Mouse (Mus musculus): ENCODE measurements at regions not wholly inside any gene's neighbourhood (a gene's known extent, or its start where the extent isn't known, plus 50 kb on each side); places are given as distances from the start of the nearest gene placed in this dataset.

DNA sequence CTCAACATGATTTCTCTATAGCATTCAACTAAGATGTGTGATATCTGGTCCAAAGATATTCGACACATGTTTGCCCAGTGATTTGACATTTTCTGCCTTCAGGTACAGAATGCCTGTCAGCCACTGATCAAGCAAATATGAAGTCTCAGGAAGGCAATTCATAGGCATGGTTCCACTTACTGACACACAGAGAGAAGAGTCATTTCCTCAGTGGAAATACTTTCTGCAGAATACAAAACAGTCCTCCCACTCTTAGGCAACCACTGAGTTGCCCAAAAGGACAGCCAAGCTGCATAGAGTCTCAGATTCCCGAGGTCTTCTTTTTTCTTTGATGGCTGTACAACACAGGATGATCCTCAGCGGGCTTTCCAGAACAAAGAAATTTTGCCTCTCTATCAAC is 110.9 kb downstream of the Ndufa4 start:
- no peak for TF ChIP-seq CTCF (IDR thresholded peaks at IDR 0.05; ENCODE audit: low read depth)
- DNase-seq (ENCODE audit: low spot score), result no peak
- WGBS, result 68% methylated on average over 3 of the region's 3 CpGs
- no peaks in the 10 kb centered on the region for H3K36me3 ChIP-seq (ENCODE audit: insufficient read depth, low read length)
- no peak overlapping the region for H3K4me3 ChIP-seq (ENCODE audit: low read length)
- no peak for ATAC-seq
- no peak overlapping the region for H3K4me2 ChIP-seq (ENCODE audit: low read depth, low read length)
- H3K27ac ChIP-seq, result no peak overlapping the region
- no peaks in the 10 kb centered on the region for H3K9me3 ChIP-seq (ENCODE audit: low read length)
- no peak overlapping the region for H3K9ac ChIP-seq (replicated peaks; ENCODE audit: low read length)
- H3K4me1 ChIP-seq (ENCODE audit: insufficient read depth, low read length), result no peaks in the 10 kb centered on the region
- no peaks in the 10 kb centered on the region for H3K27me3 ChIP-seq (ENCODE audit: insufficient read depth, low read length)

DNA sequence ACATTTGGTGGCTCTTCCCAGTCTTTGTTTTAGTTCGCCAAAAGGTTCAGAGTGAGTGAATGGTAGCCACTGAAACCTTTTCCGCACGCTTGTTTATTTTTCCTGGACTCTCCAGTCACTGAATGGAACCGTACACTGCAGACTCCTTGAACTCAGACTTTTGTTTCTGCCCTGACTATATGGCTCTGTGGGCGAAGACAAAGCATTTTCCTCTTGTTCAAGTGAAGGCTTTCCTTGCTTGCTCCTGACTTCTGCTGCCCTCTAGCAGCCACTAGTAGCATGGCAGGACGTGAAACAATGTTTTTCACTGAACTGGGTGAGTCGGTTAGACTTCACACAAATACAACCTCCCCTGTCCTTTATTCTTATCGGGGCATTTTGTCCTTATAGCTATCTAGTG is 113.9 kb downstream of the Ndufa4 start:
- Histone ChIP-seq H3K36me3 (ENCODE audit: insufficient read depth, low read length) (no peaks in the 10 kb centered on the region), H3K27me3 (ENCODE audit: insufficient read depth, low read length) (no peaks in the 10 kb centered on the region), H3K9me3 (ENCODE audit: low read length) (no peaks in the 10 kb centered on the region), H3K4me3 (ENCODE audit: low read length) (no peak overlapping the region), H3K4me1 (ENCODE audit: insufficient read depth, low read length) (no peaks in the 10 kb centered on the region), H3K9ac (replicated peaks; ENCODE audit: low read length) (no peak overlapping the region), H3K27ac (no peak overlapping the region), H3K4me2 (ENCODE audit: low read depth, low read length) (no peak overlapping the region)
- 21% methylated on average over 8 of the region's 8 CpGs for WGBS
- peak; percentile 93 for TF ChIP-seq CTCF (IDR thresholded peaks at IDR 0.05; ENCODE audit: low read depth)
- ATAC-seq (peak; percentile 67), DNase-seq (ENCODE audit: low spot score) (peak; percentile 82)

DNA sequence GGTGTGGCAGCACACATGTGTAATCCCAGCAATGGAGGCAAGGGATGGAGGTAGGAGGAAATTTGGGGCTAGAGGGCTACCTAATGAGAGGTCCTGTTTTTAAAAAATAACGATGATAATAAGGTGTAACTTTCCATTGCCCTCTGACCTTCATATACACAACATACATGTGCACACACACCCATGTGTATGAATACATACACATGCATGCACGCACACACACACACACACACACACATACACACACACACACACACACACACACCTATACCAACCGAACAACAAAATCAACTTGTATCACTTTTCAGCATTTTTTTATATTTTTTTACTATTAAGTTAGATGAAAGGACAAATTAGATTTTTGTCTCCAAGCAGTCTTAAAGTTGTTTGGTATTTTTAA is 115.1 kb downstream of the Ndufa4 start:
- Histone ChIP-seq H3K4me3 (ENCODE audit: low read length) (no peak overlapping the region), H3K9ac (replicated peaks; ENCODE audit: low read length) (no peak overlapping the region), H3K9me3 (ENCODE audit: low read length) (no peaks in the 10 kb centered on the region), H3K27me3 (ENCODE audit: insufficient read depth, low read length) (no peaks in the 10 kb centered on the region), H3K4me1 (ENCODE audit: insufficient read depth, low read length) (no peaks in the 10 kb centered on the region), H3K36me3 (ENCODE audit: insufficient read depth, low read length) (no peaks in the 10 kb centered on the region), H3K4me2 (ENCODE audit: low read depth, low read length) (no peak overlapping the region), H3K27ac (no peak overlapping the region)
- DNase-seq (ENCODE audit: low spot score) (no peak), ATAC-seq (no peak)
- WGBS, result 96% methylated on average over 3 of the region's 3 CpGs
- TF ChIP-seq CTCF (IDR thresholded peaks at IDR 0.05; ENCODE audit: low read depth), result no peak

DNA sequence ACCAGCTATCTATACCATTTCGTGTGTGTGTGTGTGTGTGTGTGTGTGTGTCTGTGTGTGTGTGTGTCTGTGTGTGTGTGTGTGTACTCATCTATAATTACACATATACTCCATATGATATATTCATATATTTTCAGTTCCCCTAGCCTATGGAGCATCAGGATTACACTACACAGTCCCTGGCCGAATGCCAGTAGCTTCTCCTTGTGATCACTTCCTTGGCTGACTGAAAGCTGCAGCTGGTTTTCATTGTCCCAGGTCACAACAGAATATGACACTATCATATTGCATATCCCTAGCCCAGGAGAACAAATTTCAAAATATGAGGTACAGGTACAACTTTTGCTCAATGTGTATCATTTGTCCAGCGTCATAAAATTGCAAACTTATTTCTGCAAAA is 116.2 kb downstream of the Ndufa4 start:
- ATAC-seq (no peak), DNase-seq (ENCODE audit: low spot score) (peak; percentile 33)
- Histone ChIP-seq H3K27ac (no peak overlapping the region), H3K27me3 (ENCODE audit: insufficient read depth, low read length) (no peaks in the 10 kb centered on the region), H3K9ac (replicated peaks; ENCODE audit: low read length) (no peak overlapping the region), H3K4me3 (ENCODE audit: low read length) (no peak overlapping the region), H3K36me3 (ENCODE audit: insufficient read depth, low read length) (no peaks in the 10 kb centered on the region), H3K4me2 (ENCODE audit: low read depth, low read length) (no peak overlapping the region), H3K9me3 (ENCODE audit: low read length) (no peaks in the 10 kb centered on the region), H3K4me1 (ENCODE audit: insufficient read depth, low read length) (no peaks in the 10 kb centered on the region)
- 77% methylated on average over 3 of the region's 3 CpGs for WGBS
- no peak for TF ChIP-seq CTCF (IDR thresholded peaks at IDR 0.05; ENCODE audit: low read depth)

DNA sequence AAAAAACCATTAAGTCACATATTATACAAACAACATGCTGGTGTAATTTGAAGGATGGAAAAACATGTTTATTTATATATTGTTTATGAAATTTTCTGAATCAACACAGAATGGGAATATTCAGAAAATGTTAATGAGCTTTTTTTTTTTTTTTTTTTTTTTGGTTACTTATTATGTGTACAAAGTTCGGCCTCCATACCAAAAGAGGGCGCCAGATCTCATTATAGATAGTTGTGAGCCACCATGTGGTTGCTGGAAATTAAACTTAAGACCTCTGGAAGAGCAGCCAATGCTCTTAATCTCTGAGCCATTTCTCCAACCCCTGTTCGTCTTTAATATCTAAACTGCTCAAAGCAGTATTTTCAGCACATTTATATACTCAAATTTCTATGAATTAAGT is 133.3 kb downstream of the Ndufa4 start:
- ATAC-seq, result no peak

DNA sequence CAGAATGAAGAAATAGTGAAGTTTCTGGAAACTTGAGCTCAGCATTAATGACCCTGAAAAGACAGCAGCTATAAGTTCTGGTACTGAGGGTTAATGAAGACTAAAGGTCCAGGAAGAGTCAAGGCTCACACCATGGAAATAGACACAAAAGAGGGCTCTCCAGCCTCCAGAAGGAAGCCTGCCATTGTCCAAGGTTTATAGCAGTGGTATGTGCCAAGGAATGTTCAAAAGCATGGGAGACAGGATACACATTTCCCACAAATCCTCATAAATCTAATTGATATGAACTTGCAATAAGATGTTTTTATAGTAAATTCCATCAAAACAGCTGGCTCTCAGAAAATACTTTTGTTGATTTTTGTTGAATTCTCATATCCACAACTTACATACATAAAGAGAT is 144.4 kb downstream of the Ndufa4 start:
- Histone ChIP-seq H3K36me3 (ENCODE audit: insufficient read depth, low read length) (no peaks in the 10 kb centered on the region), H3K9me3 (ENCODE audit: low read length) (no peaks in the 10 kb centered on the region), H3K9ac (replicated peaks; ENCODE audit: low read length) (no peak overlapping the region), H3K4me1 (ENCODE audit: insufficient read depth, low read length) (no peaks in the 10 kb centered on the region), H3K4me2 (ENCODE audit: low read depth, low read length) (no peak overlapping the region), H3K4me3 (ENCODE audit: low read length) (no peak overlapping the region), H3K27me3 (ENCODE audit: insufficient read depth, low read length) (no peaks in the 10 kb centered on the region), H3K27ac (no peak overlapping the region)
- ATAC-seq (no peak), DNase-seq (ENCODE audit: low spot score) (no peak)
- TF ChIP-seq CTCF (IDR thresholded peaks at IDR 0.05; ENCODE audit: low read depth), result no peak

More for the DNA sequence above, 133.3 kb downstream of the Ndufa4 start:
- H3K4me2 ChIP-seq (ENCODE audit: low read depth, low read length), result no peak overlapping the region
- H3K27me3 ChIP-seq (ENCODE audit: insufficient read depth, low read length), result no peaks in the 10 kb centered on the region
- H3K4me1 ChIP-seq (ENCODE audit: insufficient read depth, low read length), result no peaks in the 10 kb centered on the region
- H3K4me3 ChIP-seq (ENCODE audit: low read length), result no peak overlapping the region
- DNase-seq (ENCODE audit: low spot score), result no peak
- TF ChIP-seq CTCF (IDR thresholded peaks at IDR 0.05; ENCODE audit: low read depth), result no peak
- H3K9me3 ChIP-seq (ENCODE audit: low read length), result no peaks in the 10 kb centered on the region
- H3K9ac ChIP-seq (replicated peaks; ENCODE audit: low read length), result no peak overlapping the region
- H3K27ac ChIP-seq, result no peak overlapping the region
- no peaks in the 10 kb centered on the region for H3K36me3 ChIP-seq (ENCODE audit: insufficient read depth, low read length)
- 86% methylated on average over 3 of the region's 3 CpGs for WGBS

DNA sequence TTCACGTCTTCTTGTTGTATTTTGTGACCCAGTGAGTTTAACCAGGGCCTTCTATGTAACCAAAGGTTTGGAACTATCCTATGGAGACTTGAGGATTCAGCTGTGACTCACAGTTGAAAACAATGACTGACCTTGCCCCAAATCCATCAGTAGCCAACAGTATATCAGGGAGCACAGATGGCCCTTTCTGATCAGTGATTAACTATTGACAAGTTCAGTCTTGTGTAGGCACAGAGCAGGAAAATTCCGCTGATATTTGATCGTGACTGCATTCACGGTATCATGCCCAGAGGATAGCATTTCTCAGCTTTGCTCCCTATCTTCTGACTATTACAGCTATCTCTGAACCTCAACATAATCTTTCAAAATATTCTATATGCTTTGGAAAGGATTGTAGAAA is 169.6 kb downstream of the Ndufa4 start:
- H3K4me3 ChIP-seq (ENCODE audit: low read length), result no peak overlapping the region
- DNase-seq (ENCODE audit: low spot score), result no peak
- H3K4me2 ChIP-seq (ENCODE audit: low read depth, low read length), result no peak overlapping the region
- no peak overlapping the region for H3K9ac ChIP-seq (replicated peaks; ENCODE audit: low read length)
- no peak for ATAC-seq
- H3K27ac ChIP-seq, result no peak overlapping the region
- WGBS, result 85% methylated on average over 4 of the region's 4 CpGs
- no peaks in the 10 kb centered on the region for H3K36me3 ChIP-seq (ENCODE audit: insufficient read depth, low read length)
- no peaks in the 10 kb centered on the region for H3K9me3 ChIP-seq (ENCODE audit: low read length)
- no peaks in the 10 kb centered on the region for H3K27me3 ChIP-seq (ENCODE audit: insufficient read depth, low read length)
- H3K4me1 ChIP-seq (ENCODE audit: insufficient read depth, low read length), result no peaks in the 10 kb centered on the region
- no peak for TF ChIP-seq CTCF (IDR thresholded peaks at IDR 0.05; ENCODE audit: low read depth)

All from hindbrain, postnatal 0 days (tissue).